Mouse (Mus musculus): ENCODE results near the gene Bloc1s1.

DNA sequence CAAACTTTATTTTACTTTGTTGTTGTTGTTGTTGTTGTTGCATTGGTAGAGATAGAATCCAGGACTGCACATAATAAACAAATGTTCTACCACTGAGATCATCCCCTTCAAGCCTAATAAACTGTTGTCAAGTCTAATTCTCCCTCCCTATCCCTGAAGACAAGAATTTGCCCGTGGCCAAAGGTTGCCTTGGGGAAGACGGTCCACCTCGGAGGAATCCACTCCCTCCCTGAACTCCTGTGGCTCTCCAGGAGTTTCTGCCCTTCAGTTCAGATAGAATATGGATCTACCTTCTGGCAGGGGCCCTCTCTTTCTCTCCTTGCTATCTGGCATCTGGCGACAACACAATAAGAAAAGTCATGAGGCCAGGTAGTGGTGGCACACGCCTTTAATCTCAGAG, 19.0 kb downstream of the Bloc1s1 start:
- TF ChIP-seq CTCF (IDR thresholded peaks at IDR 0.05; ENCODE audit: borderline replicate concordance, insufficient read depth, low read length) (no peak), POLR2A (IDR thresholded peaks at IDR 0.05; ENCODE audit: low read depth, low read length) (no peak)

Data from embryonic fibroblast, embryonic 13.5 days (primary cell).